ENCODE assay signal across 19 mouse cellular contexts in genomic region chr8:90369876-90370275, GRCm38 (mm10). TPM values are rescaled to one million over a fixed set of nuclear protein-coding genes. Genes with fewer than 3 reads are reported as not detected.
DNase-seq lines count a peak whose midpoint lies in the region; TF ChIP-seq lines count a peak whose summit lies in the region.
"Had no signal": no experiment of that assay in that cellular context is flagged by ENCODE, and none has a peak within 500 bp of the region (broad histone marks: within the 10 kb centered on the region; RNA-seq: fewer than 3 reads in every experiment).

No protein-coding gene starts in this region.

- H3K27me3 ChIP-seq in small intestine, adult 2 months (ENCODE audit: control insufficient read depth, insufficient read depth, low read length) = no peaks in the 10 kb centered on the region
- H3K27me3 ChIP-seq: embryonic facial prominence, embryonic 12.5 days; forebrain, embryonic 15.5 days; hindbrain, embryonic 12.5 days; limb, embryonic 15.5 days; megakaryocyte, embryonic 14.5 days; midbrain, embryonic 15.5 days had no signal

- H3K4me1 ChIP-seq in small intestine, adult 2 months (ENCODE audit: control insufficient read depth, insufficient read depth, insufficient read length, low read length) = peaks cover 18% of the 10 kb centered on the region; the same call in 1 of the 2 replicates
- H3K4me1 ChIP-seq: embryonic facial prominence, embryonic 12.5 days; hindbrain, embryonic 12.5 days; limb, embryonic 15.5 days; megakaryocyte, embryonic 14.5 days; midbrain, embryonic 15.5 days had no signal

- TF ChIP-seq CTCF in small intestine, adult 2 months (IDR thresholded peaks at IDR 0.05; ENCODE audit: extremely low read depth, insufficient read length, insufficient replicate concordance, low read depth, low read length) = no peak

- no peak for TF ChIP-seq POLR2A in small intestine, adult 2 months (IDR thresholded peaks at IDR 0.05; ENCODE audit: low read depth, low read length)

- H3K4me3 ChIP-seq in small intestine, adult 2 months (ENCODE audit: low read depth, low read length) = no peak overlapping the region
- H3K4me3 ChIP-seq: embryonic facial prominence, embryonic 12.5 days; forebrain, embryonic 15.5 days; hindbrain, embryonic 12.5 days; limb, embryonic 15.5 days; megakaryocyte, embryonic 14.5 days; midbrain, embryonic 15.5 days; myocyte had no signal

- WGBS in small intestine, adult 2 months = 12% methylated on average over 3 of the region's 3 CpGs

- DNase-seq in urinary bladder, postnatal 14 days (ENCODE audit: low spot score) = peak; percentile 14
- no peak for DNase-seq in urinary bladder, postnatal 4 days (ENCODE audit: low spot score in 2 of 2)
- peak; percentile 73 to 75 for DNase-seq in thymus, postnatal 10 days (ENCODE audit: low spot score in 2 of 2)
- no peak for DNase-seq in spleen, adult 12 weeks (ENCODE audit: low spot score)
- no peak for DNase-seq in ovary, postnatal 36 days (ENCODE audit: low spot score)
- no peak for DNase-seq in adrenal gland, adult 8-10 months
- DNase-seq: B cell, adult 2 months; cerebellum, adult 9-10 months; gastrocnemius, postnatal 25 days; lung, postnatal 10 days had no signal

- H3K36me3 ChIP-seq in small intestine, adult 2 months (ENCODE audit: control insufficient read depth, insufficient read depth, low read length) = no peaks in the 10 kb centered on the region
- H3K36me3 ChIP-seq: embryonic facial prominence, embryonic 12.5 days; forebrain, embryonic 15.5 days; hindbrain, embryonic 12.5 days; limb, embryonic 15.5 days; midbrain, embryonic 15.5 days had no signal

- H3K27ac ChIP-seq in small intestine, adult 2 months (ENCODE audit: insufficient read depth, low read depth, low read length) = peak overlapping the region; percentile 47; the same call in 1 of the 2 replicates
- H3K27ac ChIP-seq: embryonic facial prominence, embryonic 12.5 days; forebrain, embryonic 15.5 days; hindbrain, embryonic 12.5 days; limb, embryonic 15.5 days; midbrain, embryonic 15.5 days had no signal

RNA-seq across cellular contexts. Expression of gene Tox3, which starts 21.7 kb away (rescaled TPM):
- 9.8 and 19.4 TPM in 2 replicates for polyA plus RNA-seq in small intestine, adult 2 months (2012; rRNA removed)
- total RNA-seq in adrenal gland, adult 8-10 months (2022) = 1 to 10 TPM; 3.2 to 6.2 (median 5.4) TPM
- total RNA-seq: common myeloid progenitor, adult 5-6 weeks had no signal
- polyA plus RNA-seq: myocyte had no signal

Comparison
In these comparisons a context has a peak if more than half of its experiments do, and no peak if none do; other contexts are left out.
1. DNase-seq: peak in urinary bladder, postnatal 14 days (single experiment) and thymus, postnatal 10 days (2 of 2); none in urinary bladder, postnatal 4 days (0 of 2), spleen, adult 12 weeks (single experiment), ovary, postnatal 36 days (single experiment) and adrenal gland, adult 8-10 months (single experiment).